Mouse (Mus musculus) common myeloid progenitor, adult 5-6 weeks (primary cell): Measurements from ENCODE around the gene Cdyl2. TPM values are rescaled to one million over a fixed set of nuclear protein-coding genes. Genes with fewer than 3 reads are reported as not detected.

ENCODE experiments used
- ATAC-seq: replicated peaks from 2 replicates; pipeline ENCODE4 v1.8.0; 2016; ENCODE audit warnings: low read depth, mild to moderate bottlenecking, moderate TSS enrichment, inconsistent platforms; ENCODE audit not compliant: poor library complexity, severe bottlenecking
- total RNA-seq: library from RNA; stranded (forward); fragments of 200-1000, 187-1606 nt; gene quantifications from 2 replicates; pipeline ENCODE4 v1.2.3, GENCODE M21; 2017

Gene Cdyl2
- total RNA-seq = 1.7 and 6.9 TPM in 2 replicates

DNA sequence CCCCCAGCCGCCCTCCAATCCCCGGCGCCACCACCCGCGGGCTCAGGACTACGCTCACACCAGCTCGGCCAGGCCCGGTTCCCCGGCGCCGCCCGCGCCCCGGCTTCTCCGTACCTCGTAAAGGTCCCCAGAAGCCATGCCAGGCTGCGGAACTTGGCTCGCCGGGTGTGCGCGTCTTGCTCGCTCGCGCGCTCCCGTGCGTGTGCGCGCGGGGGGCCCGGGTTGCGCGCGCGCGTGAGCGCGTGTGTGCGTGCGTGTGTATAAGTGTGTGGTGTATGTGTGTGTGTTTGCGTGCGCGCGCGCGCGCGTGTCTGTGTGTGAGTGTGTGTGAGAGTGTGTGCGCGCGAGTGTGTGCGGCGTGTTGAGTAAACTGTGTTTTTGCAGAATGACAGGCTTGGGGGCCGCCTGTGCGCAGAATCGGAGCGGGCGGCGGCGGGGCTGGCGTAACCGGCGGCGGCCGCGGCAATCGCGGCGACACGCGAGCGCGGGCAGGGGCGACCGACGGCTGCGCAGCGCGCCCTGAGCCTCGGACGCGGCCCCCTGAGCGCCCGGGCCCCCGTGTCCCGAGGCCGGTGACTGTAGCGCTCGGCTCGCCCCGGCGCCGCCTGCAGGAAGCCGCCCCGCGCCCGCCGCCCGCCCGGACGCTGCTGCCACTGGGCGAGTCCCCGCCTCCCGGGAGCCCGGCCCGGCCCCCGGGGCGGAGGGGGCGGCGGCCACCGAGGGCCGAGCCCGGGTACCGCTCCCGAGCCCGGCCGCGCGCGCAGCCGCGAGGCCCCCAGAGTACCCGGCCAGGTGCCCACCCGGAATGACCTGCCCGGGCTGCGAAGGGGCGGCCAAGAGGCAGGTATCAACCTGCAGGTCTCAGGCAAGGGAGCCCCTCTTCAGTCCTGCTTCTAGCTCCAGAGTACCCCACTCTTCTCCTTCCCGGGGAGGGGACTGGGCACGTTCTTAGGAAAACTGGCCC is at the start of gene Cdyl2:
Gene Cdyl2 (minus strand): TSS at position 308 of the 964 bp plus-strand sequence.
- peak; percentile 50 for ATAC-seq

DNA sequence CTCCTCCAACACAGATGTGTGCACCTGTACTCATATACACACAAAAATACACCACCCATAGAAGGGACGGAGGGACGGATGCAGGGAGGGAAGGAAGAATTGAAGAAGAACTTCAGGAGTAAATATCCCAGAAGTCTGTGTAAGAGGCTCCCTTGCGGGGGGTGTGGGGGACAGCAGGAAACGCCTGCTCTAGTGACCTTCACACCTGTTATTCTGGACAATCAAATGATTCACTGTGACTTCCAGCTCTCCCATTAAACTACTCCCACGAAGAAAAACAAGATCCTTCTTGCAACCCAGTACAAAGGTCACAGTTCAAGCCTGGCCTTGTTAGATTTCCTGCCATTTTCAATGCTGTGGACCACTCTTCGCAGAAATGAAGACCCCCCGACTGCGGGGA is 47.8 kb upstream of the Cdyl2 start:
- ATAC-seq = no peak

DNA sequence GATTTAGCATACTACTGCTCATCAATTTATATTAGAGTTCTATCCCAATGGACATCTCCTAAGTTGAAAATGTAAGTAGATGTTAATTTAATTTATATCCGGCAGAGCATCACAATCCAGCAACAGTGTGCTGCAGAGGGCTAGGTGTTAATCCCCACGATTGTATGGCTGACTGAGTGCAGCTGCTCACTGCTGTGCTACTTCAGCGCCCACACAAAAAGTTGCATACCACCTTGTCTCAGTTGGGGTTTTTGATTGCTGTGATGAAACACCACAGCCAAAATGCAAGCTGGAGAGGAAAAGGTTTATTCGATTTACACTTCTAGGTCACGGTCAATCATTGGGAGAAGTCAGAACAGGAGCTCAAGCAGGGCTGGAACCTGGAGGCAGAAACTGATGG is 41.4 kb upstream of the Cdyl2 start:
- ATAC-seq = no peak

DNA sequence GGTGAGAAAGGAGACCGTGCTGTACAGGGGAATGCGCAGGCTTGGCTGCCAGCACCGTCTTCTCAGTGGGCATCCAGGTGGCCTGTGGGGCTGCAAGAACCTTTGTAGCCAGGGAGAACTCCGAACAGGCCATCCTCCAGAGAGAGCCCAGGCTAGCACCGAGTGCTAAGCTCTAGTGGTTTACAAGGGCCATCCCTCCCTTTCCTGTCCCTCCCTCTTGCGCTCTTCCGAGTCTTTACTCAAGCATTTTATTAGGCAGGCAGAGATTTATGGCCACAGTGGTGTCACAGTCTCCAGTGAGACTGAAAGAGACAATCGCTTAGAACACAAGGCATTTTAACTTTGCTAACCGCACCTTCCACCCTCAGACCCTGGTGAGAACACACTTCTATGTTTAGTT is 39.9 kb upstream of the Cdyl2 start:
- 0 out of 2 replicates have a peak, but pooled peaks have one; percentile 18 for ATAC-seq

DNA sequence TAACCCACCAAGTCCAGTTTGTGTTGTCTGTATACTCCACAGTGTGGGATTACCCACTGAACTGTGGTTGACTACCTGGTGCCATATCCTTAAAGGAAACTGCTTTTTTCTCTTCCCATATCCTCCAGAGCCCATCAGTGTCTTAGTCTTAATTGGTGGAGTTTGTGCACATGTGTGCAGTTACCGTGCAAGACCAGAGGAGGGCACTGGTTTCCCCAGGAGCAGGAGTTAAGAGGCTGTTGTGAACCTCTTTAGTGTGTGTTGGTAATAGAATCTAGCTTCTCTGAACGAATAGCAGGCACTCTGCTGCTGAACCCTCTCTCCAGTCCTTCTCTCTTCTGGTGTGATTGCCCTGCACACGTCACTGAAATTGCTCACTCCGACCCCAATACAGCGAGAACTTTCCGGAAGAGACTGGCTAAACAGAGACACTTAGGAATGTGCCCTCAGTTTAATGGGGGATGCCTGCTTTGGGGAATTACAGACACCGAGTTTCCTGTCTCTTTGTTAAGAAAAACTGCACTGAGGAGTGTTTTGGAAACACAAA is 39.1 kb upstream of the Cdyl2 start:
- peak; percentile 77; the same call in 1 of the 2 replicates for ATAC-seq

DNA sequence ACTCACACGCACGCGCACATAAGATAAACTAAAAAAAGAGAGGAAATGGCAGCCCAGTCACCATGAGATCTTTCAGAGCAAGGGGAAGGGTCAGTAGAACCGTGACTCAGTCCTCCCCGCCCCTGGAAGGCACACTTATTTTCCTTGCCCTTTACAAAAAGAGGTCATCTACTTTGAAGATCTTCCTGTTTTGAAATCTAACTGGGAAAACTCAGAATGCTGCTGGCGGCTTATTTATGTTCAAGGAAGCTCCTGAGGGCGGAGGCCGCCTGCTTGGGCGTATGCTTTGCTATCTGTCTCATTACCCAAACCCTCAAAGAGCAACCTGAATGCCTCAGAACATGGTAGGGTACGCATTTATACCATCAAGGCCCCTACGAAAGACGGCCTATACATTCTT is 38.0 kb upstream of the Cdyl2 start:
- ATAC-seq = no peak

DNA sequence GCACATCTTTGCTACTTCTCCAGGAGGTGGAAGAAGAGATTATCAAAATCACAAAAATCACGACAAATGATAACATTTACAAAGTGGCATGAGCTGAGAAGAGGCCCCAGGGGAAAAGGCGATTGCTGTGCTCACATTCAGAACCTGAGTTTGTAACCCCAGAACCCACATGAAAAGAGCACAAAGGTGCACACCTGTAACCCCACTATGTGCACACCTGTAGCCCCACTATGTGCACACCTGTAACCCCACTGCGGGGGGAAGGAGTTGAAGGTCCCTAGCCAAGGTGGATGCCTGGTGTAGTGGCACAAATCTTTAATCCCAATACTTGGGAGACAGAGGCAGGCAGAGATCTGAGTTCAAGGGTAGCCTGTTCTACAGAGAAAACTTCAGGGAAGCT is 23.4 kb upstream of the Cdyl2 start:
- ATAC-seq = no peak

DNA sequence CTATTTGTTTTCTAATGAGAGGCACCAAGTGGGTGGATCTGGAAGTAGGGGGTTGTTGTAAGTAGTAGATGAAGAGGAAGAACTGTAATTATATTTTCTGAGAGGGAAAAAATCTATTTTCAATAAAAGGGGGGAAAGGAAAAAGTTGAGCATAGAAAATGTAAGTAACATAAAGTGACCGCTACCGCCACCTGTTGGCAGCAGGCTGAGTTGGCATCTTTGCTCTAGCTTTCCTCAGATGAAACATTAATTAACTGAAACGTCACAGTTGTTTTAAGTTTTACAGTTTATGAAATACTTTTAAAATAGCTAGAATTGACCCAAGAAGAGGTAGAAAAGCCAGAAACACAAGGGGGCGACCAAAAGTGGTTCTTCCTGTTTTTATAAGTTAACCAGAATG is 22.8 kb upstream of the Cdyl2 start:
- ATAC-seq = peak; percentile 52; the same call in 1 of the 2 replicates

DNA sequence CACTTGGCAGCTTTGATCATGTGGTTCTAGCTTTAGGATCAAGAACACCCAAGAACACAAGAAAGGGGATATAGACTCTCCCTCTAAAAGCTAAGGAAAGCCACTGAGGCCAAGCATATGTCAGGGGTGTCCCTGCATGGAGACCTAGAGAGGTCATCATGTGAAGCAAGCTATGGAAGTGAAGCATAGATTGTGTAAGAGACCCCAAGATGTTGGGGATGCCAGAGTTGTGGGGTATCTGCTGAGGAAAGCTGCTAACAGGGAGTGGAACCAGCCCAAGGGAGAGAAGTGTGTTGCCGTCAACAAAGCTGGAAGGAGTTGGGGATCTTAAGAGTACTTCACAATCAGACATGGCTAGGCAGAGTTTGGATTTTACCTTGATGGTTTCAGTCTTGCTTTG is 7.9 kb upstream of the Cdyl2 start:
- no peak for ATAC-seq

DNA sequence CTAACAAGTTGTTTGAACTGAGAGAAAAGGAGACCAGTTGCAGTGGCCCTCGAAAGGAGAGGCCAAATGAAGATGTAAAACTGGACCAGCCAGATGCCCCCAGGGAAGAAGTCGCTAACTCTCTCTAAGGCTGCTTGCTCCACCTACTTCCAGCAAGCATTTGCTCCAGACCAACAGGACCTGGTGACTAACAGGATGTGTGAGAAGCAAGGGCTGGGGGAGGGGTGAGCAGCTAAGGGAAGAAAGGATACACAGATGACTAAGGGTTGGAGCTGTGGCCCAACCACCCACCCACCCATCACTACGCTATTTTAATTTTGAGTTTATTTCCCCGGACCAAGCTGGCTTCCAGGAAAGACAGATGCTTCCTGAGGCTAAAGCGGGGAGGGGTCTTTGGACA is 2.5 kb upstream of the Cdyl2 start:
- ATAC-seq = no peak

DNA sequence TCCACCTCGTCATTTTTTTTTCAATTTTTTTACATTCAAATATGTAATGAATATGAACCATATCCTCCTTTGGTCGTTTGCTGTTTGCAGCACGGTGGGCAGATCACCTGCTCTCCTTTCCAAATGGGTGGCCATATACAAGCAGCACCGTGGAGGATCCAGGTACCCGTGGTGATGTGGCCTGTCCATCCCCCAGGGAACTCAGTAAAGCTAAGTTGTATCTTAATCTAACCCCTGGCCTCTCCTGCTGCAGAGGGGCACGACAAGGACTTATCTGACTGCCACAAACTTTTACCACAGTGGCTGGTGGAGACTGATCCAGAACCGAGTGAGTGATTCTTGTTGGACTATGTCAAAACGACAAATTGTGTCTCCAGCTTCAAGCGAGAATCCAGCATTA is 1.4 kb upstream of the Cdyl2 start:
- ATAC-seq = 0 out of 2 replicates have a peak, but pooled peaks have one; percentile 24

DNA sequence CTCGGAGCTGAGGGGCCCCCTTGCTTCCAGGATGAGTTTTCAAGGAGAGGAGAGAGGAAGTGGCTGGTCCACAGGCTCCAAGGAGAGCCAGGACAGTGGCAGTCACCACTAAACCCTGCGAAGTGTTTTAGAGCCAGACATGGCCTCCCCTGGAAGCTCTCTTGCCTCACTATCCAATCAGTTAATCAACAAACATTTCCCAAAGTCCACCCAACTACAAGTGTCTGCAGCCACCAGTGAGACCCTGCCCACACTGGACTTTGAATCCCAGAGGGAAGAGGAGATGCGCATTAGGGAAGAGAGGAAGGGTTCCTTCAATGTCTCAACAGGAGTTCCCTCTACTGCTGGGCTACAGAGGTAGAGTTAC is 840 bp upstream of the Cdyl2 start:
- no peak for ATAC-seq

DNA sequence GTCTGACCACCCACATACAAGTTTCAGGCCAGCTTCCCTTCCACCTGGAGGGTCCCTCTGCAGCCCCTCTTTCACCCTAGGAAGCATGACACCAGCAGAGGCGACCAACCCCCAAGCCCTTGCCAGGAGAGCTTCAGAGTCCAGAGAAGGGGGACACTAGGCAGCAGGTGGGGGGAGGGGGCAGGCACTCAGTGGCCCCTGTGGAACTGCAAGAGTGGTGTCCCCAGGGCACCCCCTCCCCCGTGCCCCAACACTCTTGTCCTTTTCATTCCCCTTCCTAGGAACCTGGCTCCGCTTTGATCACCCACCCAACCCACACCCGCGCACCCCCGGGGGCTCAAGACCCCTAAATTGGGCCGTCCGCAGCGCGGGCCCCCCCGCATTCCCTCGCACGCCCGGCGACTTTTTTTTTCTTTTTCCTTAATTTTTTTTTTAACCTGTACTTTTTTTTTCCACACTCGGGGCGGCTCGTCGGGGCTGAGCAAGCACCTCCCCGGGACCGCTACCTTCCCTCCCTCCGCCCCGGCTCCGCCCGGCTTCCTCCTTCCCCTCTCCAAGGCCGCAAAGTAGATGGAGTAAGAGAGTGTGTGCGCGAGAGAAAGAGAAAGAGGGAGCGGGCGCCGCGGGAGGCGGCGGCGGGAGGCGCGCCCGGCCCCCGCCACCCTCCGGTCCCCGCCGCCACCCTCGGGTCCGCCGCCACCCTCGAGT is 661 bp downstream of the Cdyl2 start:
- ATAC-seq = peak; percentile 68

DNA sequence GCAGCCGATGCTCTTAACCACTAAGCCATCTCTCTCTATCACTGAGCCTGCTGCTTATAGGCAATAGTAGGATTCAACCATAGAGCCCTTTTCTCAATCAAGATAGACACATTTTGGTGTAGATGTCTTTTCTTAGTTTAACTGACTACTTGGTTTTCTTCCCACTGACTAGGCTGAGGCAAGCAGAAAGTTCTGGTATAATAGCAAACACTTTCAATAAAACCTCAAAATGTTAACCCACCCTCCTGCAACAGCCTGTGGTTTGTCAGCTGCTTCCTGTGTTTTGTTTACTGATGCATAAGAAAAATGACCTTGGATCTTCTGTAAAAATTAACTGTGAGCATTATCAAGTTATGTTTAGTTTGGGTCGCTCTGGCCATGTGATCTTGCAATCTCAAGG is 11.3 kb downstream of the Cdyl2 start:
- ATAC-seq = no peak

DNA sequence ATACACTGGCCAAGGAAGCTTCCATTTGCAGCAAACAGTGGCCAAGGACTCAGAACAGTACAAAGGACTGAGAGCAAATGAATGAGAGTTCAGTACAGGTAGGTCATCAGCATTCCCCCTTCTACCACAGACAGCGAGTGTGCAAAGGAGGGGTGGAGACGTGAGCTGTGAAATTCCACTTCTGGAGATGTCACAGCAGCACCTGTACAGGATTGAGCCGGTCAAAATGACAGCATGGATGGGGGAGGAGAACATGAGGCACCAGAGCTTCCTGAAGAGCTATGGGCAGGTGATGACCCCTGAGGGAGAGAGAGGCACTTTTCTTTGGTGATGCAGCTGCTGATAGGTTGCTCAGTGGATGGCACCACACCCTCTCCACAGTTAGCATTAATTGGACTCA is 25.3 kb downstream of the Cdyl2 start:
- ATAC-seq = no peak

DNA sequence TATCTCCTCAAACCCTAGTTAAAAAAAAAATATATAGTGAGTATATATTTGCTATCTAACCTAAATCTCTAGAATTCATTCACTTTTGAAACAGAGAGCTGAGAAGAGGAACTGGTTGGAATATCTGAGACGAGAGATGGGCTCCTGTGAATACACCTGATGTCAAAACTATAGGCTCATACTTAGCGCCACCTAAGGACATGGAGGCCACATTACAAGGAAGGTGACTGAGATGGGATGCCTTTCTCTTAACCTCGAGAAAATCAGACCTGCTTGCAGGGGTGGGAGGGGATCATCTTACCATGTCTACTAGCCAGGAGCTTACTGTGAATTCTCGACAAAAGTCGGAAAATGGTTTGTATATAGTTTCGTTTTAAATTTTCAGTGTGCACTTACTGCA is 30.3 kb downstream of the Cdyl2 start:
- ATAC-seq = no peak

DNA sequence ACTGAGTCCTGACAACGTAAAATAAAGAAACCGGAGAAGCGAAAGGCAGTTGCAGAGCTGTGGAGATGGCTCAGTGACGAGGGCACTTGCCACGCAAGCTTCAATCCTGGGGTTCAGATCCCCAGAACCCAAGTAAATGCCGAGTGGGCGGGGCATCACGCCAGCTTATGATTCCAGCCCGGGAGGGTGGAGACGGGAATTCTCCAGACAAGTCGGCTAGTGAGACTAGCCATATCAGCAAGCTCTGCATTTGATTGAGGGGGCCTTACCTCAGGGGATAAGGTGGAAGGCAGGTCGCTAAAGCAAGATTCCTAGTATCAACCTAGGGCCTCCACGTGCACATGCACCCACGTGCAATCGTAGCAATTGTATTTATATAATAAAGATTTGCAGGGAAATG is 39.9 kb downstream of the Cdyl2 start:
- ATAC-seq = no peak

DNA sequence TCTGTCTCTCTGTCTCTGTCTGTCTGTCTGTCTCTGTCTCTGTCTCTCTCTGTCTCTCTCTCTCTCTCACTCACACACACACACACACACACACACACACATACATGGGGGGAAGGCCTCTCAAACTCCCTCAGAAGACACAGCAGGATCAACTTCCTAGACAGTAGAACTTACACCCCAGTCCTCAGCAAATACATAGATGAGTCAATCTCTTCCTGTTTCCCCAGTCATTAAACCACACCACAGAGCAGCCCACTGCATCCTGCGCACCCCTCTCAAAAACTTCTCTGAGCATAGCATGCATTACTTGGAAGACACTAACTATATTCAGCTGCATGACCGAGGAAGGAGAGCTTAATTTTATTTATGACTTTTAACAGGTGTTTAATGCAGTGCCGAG is 43.0 kb downstream of the Cdyl2 start:
- ATAC-seq = no peak

DNA sequence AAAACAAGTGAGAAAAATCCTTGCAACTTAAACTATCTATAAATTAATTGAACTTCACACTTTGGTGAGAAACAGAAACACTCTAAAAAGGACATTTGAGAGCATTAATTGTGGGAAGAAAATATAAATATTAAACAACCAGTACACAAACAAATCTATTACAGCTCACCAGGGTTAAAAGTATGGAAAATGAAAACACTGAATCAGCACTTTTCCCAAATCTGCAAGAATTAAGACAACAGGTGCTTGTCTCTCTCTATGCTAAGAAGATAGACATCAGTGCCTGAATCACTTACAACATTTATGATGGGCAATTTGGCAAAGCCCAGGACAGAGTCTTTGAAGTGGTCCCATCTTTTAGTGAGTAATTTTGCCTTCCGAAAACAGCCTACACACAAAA is 56.6 kb downstream of the Cdyl2 start:
- ATAC-seq = no peak

DNA sequence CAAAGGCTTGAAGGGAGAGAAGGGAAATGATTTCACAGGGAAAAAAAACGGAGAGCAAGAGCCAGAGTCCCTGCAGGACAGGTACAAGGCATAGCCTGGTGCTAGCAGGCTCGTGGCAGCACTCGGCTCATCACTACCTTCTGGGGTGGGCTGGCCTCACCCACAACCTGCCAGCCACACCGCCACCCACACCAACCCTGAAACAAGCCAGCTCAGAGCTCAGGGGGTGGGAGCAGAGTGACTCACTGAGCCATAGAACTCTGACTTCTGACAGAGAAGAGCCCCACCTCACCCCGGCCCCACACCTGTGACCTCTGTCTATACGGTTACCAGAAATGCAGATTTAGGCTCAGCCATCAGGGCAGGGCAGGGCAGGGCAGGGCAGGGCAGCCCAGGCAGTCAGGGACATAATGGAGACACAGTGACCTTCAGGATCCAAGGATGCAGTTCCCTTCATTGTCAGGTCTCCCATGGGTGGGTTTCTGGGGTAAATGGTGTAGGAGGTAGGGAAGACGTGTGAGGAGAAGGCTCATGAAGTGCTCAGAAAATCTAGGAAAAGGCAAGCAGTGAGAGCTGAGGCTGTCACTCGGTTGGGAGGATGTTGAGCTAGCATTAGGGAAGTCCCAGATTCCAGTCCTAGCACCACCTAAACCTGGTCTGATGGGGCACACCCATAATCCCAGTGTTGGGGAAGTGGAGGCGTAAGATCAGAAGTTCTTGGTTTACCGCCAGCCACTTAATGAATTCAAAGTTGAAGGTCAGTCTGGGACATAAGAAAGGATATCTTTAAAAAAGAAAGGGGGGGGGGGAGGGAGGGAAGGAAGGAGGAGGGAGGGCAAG is 58.6 kb downstream of the Cdyl2 start:
- no peak for ATAC-seq
